Mouse (Mus musculus): ENCODE results near the gene Emc8. TPM values are rescaled to one million over a fixed set of nuclear protein-coding genes. Genes with fewer than 3 reads are reported as not detected.

Gene Emc8
- polyA plus RNA-seq (2015; fragmentation: Nextera tagmentation; extraction: Ambion mirVana): 205 and 218 TPM in 2 replicates

- peaks cover 40% of the 10 kb centered on the region for H3K36me3 ChIP-seq
Observed at GRCm38 (mm10) chr8:120668374-120668905, at the start of gene Emc8. TSS of gene Emc8 (minus strand) at chr8:120668573.

GRCm38 (mm10) chr8:120715996-120716680 lies 47.8 kb upstream of the Emc8 start:
- H3K27ac ChIP-seq: no peak overlapping the region
- no peak overlapping the region for H3K9ac ChIP-seq
- 0 out of 2 replicates have a peak, but pooled peaks have one; percentile 24 for ATAC-seq (ENCODE audit: insufficient number of reproducible peaks, low FRiP score, low TSS enrichment, low read depth)
- no peaks in the 10 kb centered on the region for H3K27me3 ChIP-seq
- 82% methylated on average over 15 of the region's 15 CpGs for WGBS
- H3K9me3 ChIP-seq: no peaks in the 10 kb centered on the region
- no peaks in the 10 kb centered on the region for H3K36me3 ChIP-seq
- no peak overlapping the region for H3K4me2 ChIP-seq
- no peak overlapping the region for H3K4me3 ChIP-seq
- H3K4me1 ChIP-seq: no peaks in the 10 kb centered on the region

More at GRCm38 (mm10) chr8:120668374-120668905, at the start of gene Emc8:
- WGBS: under 1% methylated on average over 51 of the region's 51 CpGs
- Histone ChIP-seq H3K4me3 (peak within 1 kb of the TSS; percentile 85), H3K4me2 (peak within 1 kb of the TSS; percentile 83), H3K27me3 (no peaks in the 10 kb centered on the region), H3K4me1 (peaks cover 40% of the 10 kb centered on the region), H3K27ac (peak within 1 kb of the TSS; percentile 88), H3K9me3 (no peaks in the 10 kb centered on the region), H3K9ac (peak within 1 kb of the TSS; percentile 98)
- peak; percentile 11; the same call in 1 of the 2 replicates for ATAC-seq (ENCODE audit: insufficient number of reproducible peaks, low FRiP score, low TSS enrichment, low read depth)

- Histone ChIP-seq H3K9me3 (no peaks in the 10 kb centered on the region), H3K27ac (no peak overlapping the region), H3K4me1 (no peaks in the 10 kb centered on the region), H3K4me2 (no peak overlapping the region), H3K4me3 (no peak overlapping the region), H3K36me3 (no peaks in the 10 kb centered on the region), H3K9ac (no peak overlapping the region), H3K27me3 (no peaks in the 10 kb centered on the region)
- WGBS: 70% methylated on average over 6 of the region's 6 CpGs
- ATAC-seq (ENCODE audit: insufficient number of reproducible peaks, low FRiP score, low TSS enrichment, low read depth): no peak
Observed at GRCm38 (mm10) chr8:120715200-120715599, 46.8 kb upstream of the Emc8 start.

GRCm38 (mm10) chr8:120709176-120709575 lies 40.8 kb upstream of the Emc8 start:
- ATAC-seq (ENCODE audit: insufficient number of reproducible peaks, low FRiP score, low TSS enrichment, low read depth): no peak
- Histone ChIP-seq H3K4me2 (no peak overlapping the region), H3K9ac (no peak overlapping the region), H3K9me3 (no peaks in the 10 kb centered on the region), H3K4me1 (0 out of 2 replicates have a peak, but pooled peaks cover under 1% of the 10 kb centered on the region), H3K27ac (no peak overlapping the region), H3K27me3 (peaks cover 8% of the 10 kb centered on the region), H3K4me3 (no peak overlapping the region), H3K36me3 (no peaks in the 10 kb centered on the region)
- whole genome bisulfite sequencing: 80% methylated on average over 10 of the region's 10 CpGs

GRCm38 (mm10) chr8:120706193-120706592 lies 37.8 kb upstream of the Emc8 start:
- Histone ChIP-seq H3K9me3 (no peaks in the 10 kb centered on the region), H3K27me3 (peaks cover 13% of the 10 kb centered on the region), H3K27ac (no peak overlapping the region), H3K36me3 (no peaks in the 10 kb centered on the region), H3K9ac (no peak overlapping the region), H3K4me2 (no peak overlapping the region), H3K4me1 (peaks cover 2% of the 10 kb centered on the region; the same call in 1 of the 2 replicates), H3K4me3 (no peak overlapping the region)
- 63% methylated on average over 3 of the region's 3 CpGs for WGBS
- ATAC-seq (ENCODE audit: insufficient number of reproducible peaks, low FRiP score, low TSS enrichment, low read depth): no peak

GRCm38 (mm10) chr8:120705163-120705562 lies 36.8 kb upstream of the Emc8 start:
- Histone ChIP-seq H3K4me1 (peaks cover 2% of the 10 kb centered on the region; the same call in 1 of the 2 replicates), H3K27me3 (peaks cover 13% of the 10 kb centered on the region), H3K27ac (no peak overlapping the region), H3K9me3 (no peaks in the 10 kb centered on the region), H3K36me3 (no peaks in the 10 kb centered on the region), H3K4me3 (no peak overlapping the region), H3K9ac (no peak overlapping the region), H3K4me2 (no peak overlapping the region)
- 70% methylated on average over 15 of the region's 15 CpGs for WGBS
- no peak for ATAC-seq (ENCODE audit: insufficient number of reproducible peaks, low FRiP score, low TSS enrichment, low read depth)

GRCm38 (mm10) chr8:120704203-120704602 lies 35.8 kb upstream of the Emc8 start:
- Histone ChIP-seq H3K4me2 (no peak overlapping the region), H3K27me3 (peaks cover 13% of the 10 kb centered on the region), H3K4me3 (no peak overlapping the region), H3K27ac (no peak overlapping the region), H3K9ac (no peak overlapping the region), H3K4me1 (peaks cover 2% of the 10 kb centered on the region; the same call in 1 of the 2 replicates), H3K36me3 (no peaks in the 10 kb centered on the region), H3K9me3 (no peaks in the 10 kb centered on the region)
- 26% methylated on average over 9 of the region's 9 CpGs for WGBS
- no peak for ATAC-seq (ENCODE audit: insufficient number of reproducible peaks, low FRiP score, low TSS enrichment, low read depth)

- no peak overlapping the region for H3K9ac ChIP-seq
- no peak overlapping the region for H3K4me3 ChIP-seq
- H3K4me1 ChIP-seq: peaks cover 7% of the 10 kb centered on the region; the same call in 1 of the 2 replicates
- WGBS: 36% methylated on average over 19 of the region's 19 CpGs
- H3K9me3 ChIP-seq: no peaks in the 10 kb centered on the region
- peaks cover 13% of the 10 kb centered on the region for H3K27me3 ChIP-seq
- H3K27ac ChIP-seq: no peak overlapping the region
- ATAC-seq (ENCODE audit: insufficient number of reproducible peaks, low FRiP score, low TSS enrichment, low read depth): no peak
- no peaks in the 10 kb centered on the region for H3K36me3 ChIP-seq
- H3K4me2 ChIP-seq: no peak overlapping the region
Observed at GRCm38 (mm10) chr8:120701758-120702465, 33.5 kb upstream of the Emc8 start.

GRCm38 (mm10) chr8:120700053-120700452 lies 31.7 kb upstream of the Emc8 start:
- no peak for ATAC-seq (ENCODE audit: insufficient number of reproducible peaks, low FRiP score, low TSS enrichment, low read depth)
- 85% methylated on average over 4 of the region's 4 CpGs for WGBS
- Histone ChIP-seq H3K27me3 (peaks cover 11% of the 10 kb centered on the region; the same call in 1 of the 2 replicates), H3K36me3 (no peaks in the 10 kb centered on the region), H3K4me2 (no peak overlapping the region), H3K9me3 (no peaks in the 10 kb centered on the region), H3K4me1 (peaks cover 13% of the 10 kb centered on the region; the same call in 1 of the 2 replicates), H3K4me3 (no peak overlapping the region), H3K9ac (no peak overlapping the region), H3K27ac (no peak overlapping the region)

GRCm38 (mm10) chr8:120699565-120699964 lies 31.2 kb upstream of the Emc8 start:
- no peaks in the 10 kb centered on the region for H3K36me3 ChIP-seq
- H3K9me3 ChIP-seq: no peaks in the 10 kb centered on the region
- H3K4me1 ChIP-seq: peaks cover 14% of the 10 kb centered on the region; the same call in 1 of the 2 replicates
- no peak overlapping the region for H3K27ac ChIP-seq
- peaks cover 9% of the 10 kb centered on the region; the same call in 1 of the 2 replicates for H3K27me3 ChIP-seq
- ATAC-seq (ENCODE audit: insufficient number of reproducible peaks, low FRiP score, low TSS enrichment, low read depth): no peak
- H3K9ac ChIP-seq: no peak overlapping the region
- 58% methylated on average over 2 of the region's 2 CpGs for WGBS
- H3K4me3 ChIP-seq: no peak overlapping the region
- H3K4me2 ChIP-seq: no peak overlapping the region

- H3K4me1 ChIP-seq: peaks cover 17% of the 10 kb centered on the region
- H3K36me3 ChIP-seq: no peaks in the 10 kb centered on the region
- no peak for ATAC-seq (ENCODE audit: insufficient number of reproducible peaks, low FRiP score, low TSS enrichment, low read depth)
- H3K9me3 ChIP-seq: no peaks in the 10 kb centered on the region
- H3K4me3 ChIP-seq: no peak overlapping the region
- H3K27ac ChIP-seq: no peak overlapping the region
- no peak overlapping the region for H3K4me2 ChIP-seq
- WGBS: 66% methylated on average over 6 of the region's 6 CpGs
- H3K27me3 ChIP-seq: peaks cover 4% of the 10 kb centered on the region; the same call in 1 of the 2 replicates
- H3K9ac ChIP-seq: no peak overlapping the region
Observed at GRCm38 (mm10) chr8:120699079-120699478, 30.7 kb upstream of the Emc8 start.

GRCm38 (mm10) chr8:120698426-120698825 lies 30.1 kb upstream of the Emc8 start:
- no peak for ATAC-seq (ENCODE audit: insufficient number of reproducible peaks, low FRiP score, low TSS enrichment, low read depth)
- Histone ChIP-seq H3K36me3 (no peaks in the 10 kb centered on the region), H3K9me3 (no peaks in the 10 kb centered on the region), H3K4me2 (no peak overlapping the region), H3K4me1 (peaks cover 21% of the 10 kb centered on the region), H3K27ac (no peak overlapping the region), H3K9ac (no peak overlapping the region), H3K27me3 (no peaks in the 10 kb centered on the region; the same call in 1 of the 2 replicates), H3K4me3 (no peak overlapping the region)
- 83% methylated on average over 7 of the region's 7 CpGs for WGBS

Measured in limb, embryonic 15.5 days (tissue).